Mouse (Mus musculus) cortical plate, adult 2 months (tissue): ENCODE measurements around the gene Vrk3. TPM values are rescaled to one million over a fixed set of nuclear protein-coding genes. Genes with fewer than 3 reads are reported as not detected.
"Not testable (repeated sequence)": the region's sequence is repeated elsewhere in the genome, so short reads cannot be mapped to it uniquely, and the experiment has no call there.

ENCODE experiments used
- H3K27ac ChIP-seq: fragments of 200-500 bp; 2 replicates; pipeline ENCODE4 v1.5.1; 2012; ENCODE audit warnings: low read length, control low read depth, inconsistent platforms; ENCODE audit not compliant: insufficient read depth
- H3K4me1 ChIP-seq: fragments of 200-500 bp; 2 replicates; pipeline ENCODE4 v1.6.1; 2011; ENCODE audit warnings: low read length; ENCODE audit not compliant: control insufficient read depth, insufficient read depth
- H3K4me3 ChIP-seq: fragments of 200-500 bp; 2 replicates; pipeline ENCODE4 v1.5.1; 2011; ENCODE audit warnings: mild to moderate bottlenecking, low read length, control low read depth; ENCODE audit not compliant: insufficient read depth
- CTCF ChIP-seq: fragments of 200-500 bp; IDR thresholded peaks from 2 replicates; pipeline ENCODE4 v1.5.1; 2011; ENCODE audit warnings: mild to moderate bottlenecking, control low read depth, low read length; ENCODE audit not compliant: insufficient read depth; ENCODE audit errors: extremely low read depth
- POLR2A ChIP-seq: fragments of 200-500 bp; IDR thresholded peaks from 2 replicates; pipeline ENCODE4 v1.6.1; 2011; ENCODE audit warnings: mild to moderate bottlenecking, low read length, control low read depth; ENCODE audit not compliant: insufficient read depth; ENCODE audit errors: extremely low read depth
- polyA plus RNA-seq: library from polyadenylated mRNA; depleted of rRNA; stranded (reverse); fragments of >200 nt; gene quantifications from 2 replicates; pipeline ENCODE4 v1.2.3, GENCODE M21; 2012

Gene Vrk3
- polyA plus RNA-seq, 1 experiment = 35.7 TPM

- no peak overlapping the region for H3K27ac ChIP-seq
- TF ChIP-seq CTCF (no peak), POLR2A (no peak)
- no peaks in the 10 kb centered on the region; the same call in 1 of the 2 replicates for H3K4me1 ChIP-seq
- H3K4me3 ChIP-seq = no peak overlapping the region
These were observed 26.2 kb upstream of the Vrk3 start for GRCm38 (mm10) chr7:44722058-44722457.

- H3K4me3 ChIP-seq = no peak overlapping the region
- no peaks in the 10 kb centered on the region; the same call in 1 of the 2 replicates for H3K4me1 ChIP-seq
- H3K27ac ChIP-seq = no peak overlapping the region
- TF ChIP-seq POLR2A (no peak), CTCF (peak; percentile 60)
These were observed 23.9 kb upstream of the Vrk3 start for GRCm38 (mm10) chr7:44724316-44724715.

DNA sequence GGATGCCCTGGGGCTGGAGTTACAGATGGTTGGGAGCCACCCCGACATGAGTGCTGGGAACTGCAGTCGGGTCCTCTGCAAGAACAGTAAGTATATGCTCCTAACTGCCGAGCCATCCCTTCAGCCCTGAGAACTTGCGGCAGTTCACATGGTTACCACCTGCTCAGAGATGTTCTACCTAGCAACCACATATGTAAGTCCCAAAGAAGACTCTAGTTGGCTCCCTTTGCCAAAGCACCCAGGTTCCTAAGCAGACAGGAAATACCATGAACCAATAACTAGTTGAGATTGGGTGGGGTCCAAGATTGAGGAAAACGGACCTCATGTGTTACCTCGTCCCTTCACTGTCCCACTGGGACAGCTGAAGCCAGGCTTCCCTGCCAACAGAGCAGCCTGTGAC lies 21.9 kb upstream of the Vrk3 start:
- Histone ChIP-seq H3K4me1 (no peaks in the 10 kb centered on the region; the same call in 1 of the 2 replicates), H3K4me3 (no peak overlapping the region), H3K27ac (no peak overlapping the region)
- TF ChIP-seq CTCF (no peak), POLR2A (no peak)

DNA sequence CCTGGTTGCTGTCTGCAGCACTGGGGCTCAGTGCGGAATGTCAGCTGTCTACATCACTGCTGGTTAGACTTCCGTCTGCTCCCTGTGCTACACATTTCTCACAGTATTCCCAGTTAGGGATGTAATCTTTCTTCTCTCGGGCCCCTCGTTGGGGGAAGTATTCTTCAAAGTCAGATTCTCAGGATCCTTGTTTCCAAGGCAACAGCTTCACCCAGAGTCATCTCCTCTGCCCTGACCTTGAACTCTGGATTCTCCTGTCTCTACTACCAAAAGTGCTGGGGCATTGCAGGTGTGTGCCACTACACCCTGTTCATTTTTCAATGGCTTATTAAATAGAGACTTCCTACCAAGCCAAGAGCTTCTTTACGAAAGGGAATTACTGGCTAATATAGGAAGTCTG lies 21.1 kb upstream of the Vrk3 start:
- H3K27ac ChIP-seq = no peak overlapping the region
- TF ChIP-seq CTCF (no peak), POLR2A (no peak)

GRCm38 (mm10) chr7:44728082-44728975 lies 19.9 kb upstream of the Vrk3 start:
- Histone ChIP-seq H3K27ac (no peak overlapping the region), H3K4me3 (no peak overlapping the region), H3K4me1 (no peaks in the 10 kb centered on the region; the same call in 1 of the 2 replicates)
- TF ChIP-seq CTCF (no peak), POLR2A (no peak)

More for the DNA sequence above, 21.1 kb upstream of the Vrk3 start:
- Histone ChIP-seq H3K4me3 (no peak overlapping the region), H3K4me1 (no peaks in the 10 kb centered on the region; the same call in 1 of the 2 replicates)

DNA sequence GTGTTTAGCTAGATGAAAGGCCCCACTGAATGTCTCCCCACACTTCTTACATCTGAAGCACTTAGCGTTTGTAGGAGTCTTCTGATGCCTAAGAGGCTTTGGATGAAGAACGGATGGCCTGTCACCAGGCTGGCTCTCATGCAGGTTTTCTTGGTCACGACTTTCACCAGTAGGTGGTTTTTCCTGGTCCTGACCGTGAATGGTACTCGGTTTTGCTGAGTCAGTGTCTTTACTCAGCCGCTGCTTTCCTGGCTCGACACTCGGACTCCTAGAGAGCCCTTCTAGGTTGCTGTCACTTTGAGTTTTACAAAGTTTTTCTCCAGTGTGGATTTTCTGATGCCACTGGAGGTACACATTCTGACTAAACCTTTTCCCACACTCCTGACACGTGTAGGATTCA lies 14.5 kb upstream of the Vrk3 start:
- TF ChIP-seq POLR2A (no peak), CTCF (no peak)
- Histone ChIP-seq H3K4me1 (no peaks in the 10 kb centered on the region), H3K4me3 (no peak overlapping the region), H3K27ac (no peak overlapping the region)

- peaks cover 2% of the 10 kb centered on the region for H3K4me1 ChIP-seq
- TF ChIP-seq POLR2A (no peak), CTCF (no peak)
These were observed 6.9 kb upstream of the Vrk3 start for GRCm38 (mm10) chr7:44741361-44741760.

DNA sequence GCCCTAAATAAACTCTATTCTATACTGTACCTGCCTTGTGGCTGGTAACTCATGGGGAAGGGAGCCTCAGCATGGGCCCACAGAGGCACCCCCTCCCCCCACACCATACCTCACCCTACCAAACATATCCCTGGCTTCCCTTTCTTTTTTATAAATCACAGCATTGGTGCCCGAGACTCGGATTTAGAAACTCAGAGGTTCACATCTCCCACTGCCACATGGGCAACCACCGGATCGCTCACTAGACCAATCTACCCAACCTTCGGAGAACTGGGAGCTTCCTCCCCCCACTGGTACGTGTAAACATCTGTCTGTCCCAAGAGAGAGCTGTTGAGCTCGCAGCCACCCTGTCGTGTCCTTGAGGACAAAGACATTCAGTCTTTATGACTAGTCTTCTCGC lies 3.9 kb upstream of the Vrk3 start:
- Histone ChIP-seq H3K4me3 (peak overlapping the region; percentile 43; the same call in 1 of the 2 replicates), H3K4me1 (peaks cover 2% of the 10 kb centered on the region), H3K27ac (no peak overlapping the region)
- no peak for TF ChIP-seq POLR2A
- no peak for TF ChIP-seq CTCF

More at GRCm38 (mm10) chr7:44741361-44741760, 6.9 kb upstream of the Vrk3 start:
- H3K4me3 ChIP-seq = no peak overlapping the region
- no peak overlapping the region for H3K27ac ChIP-seq

DNA sequence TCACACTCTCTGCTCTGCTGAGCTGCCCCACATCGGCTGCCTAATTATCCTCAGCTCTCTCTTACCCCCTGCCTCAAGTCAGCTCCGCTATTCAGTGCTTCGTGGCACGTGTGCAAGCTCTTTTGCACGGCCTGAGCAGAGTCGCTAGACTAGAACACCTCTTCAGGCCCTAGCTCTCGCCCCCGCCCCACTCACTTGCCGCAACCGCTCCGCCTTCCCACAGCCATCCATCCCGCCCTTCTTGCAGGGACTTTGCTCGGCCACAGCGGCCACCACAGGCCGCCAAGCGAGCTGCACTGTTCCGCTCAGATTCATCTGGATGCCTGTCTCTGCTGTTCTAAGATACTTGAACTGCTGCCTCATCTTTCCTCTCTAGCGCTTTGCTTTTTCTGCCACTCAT lies 3.1 kb upstream of the Vrk3 start:
- Histone ChIP-seq H3K4me1 (peaks cover 2% of the 10 kb centered on the region), H3K27ac (no peak overlapping the region), H3K4me3 (peak overlapping the region; percentile 43)
- TF ChIP-seq CTCF (peak; percentile 63), POLR2A (no peak)

- H3K27ac ChIP-seq = no peak overlapping the region
- TF ChIP-seq POLR2A (no peak), CTCF (no peak)
These were observed 1.1 kb upstream of the Vrk3 start for GRCm38 (mm10) chr7:44747115-44747514.

GRCm38 (mm10) chr7:44750950-44751349 lies 2.7 kb downstream of the Vrk3 start, which contains the start of gene Zfp473:
Gene Zfp473, minus strand, starts transcription at chr7:44751050.
- H3K4me1 ChIP-seq, H3K27ac ChIP-seq, H3K4me3 ChIP-seq: not testable (repeated sequence)

More at GRCm38 (mm10) chr7:44747115-44747514, 1.1 kb upstream of the Vrk3 start:
- H3K4me1 ChIP-seq = no peaks in the 10 kb centered on the region; the same call in 1 of the 2 replicates
- H3K4me3 ChIP-seq = no peak overlapping the region
